Mouse (Mus musculus): Measurements from ENCODE around the gene Krt42. TPM values are rescaled to one million over a fixed set of nuclear protein-coding genes. Genes with fewer than 3 reads are reported as not detected.

Gene Krt42
- total RNA-seq, 4 experiments from 2014 or later: not detected

Other genes with a start within 250 kb of the Krt42 start
- not detected for gene Krt33b, start 240.0 kb downstream of the Krt42 start, total RNA-seq (2022)
- not detected for gene Krt34, start 228.3 kb downstream of the Krt42 start, total RNA-seq (2022)
- gene Krt31, start 219.3 kb downstream of the Krt42 start, total RNA-seq (2022): not detected
- gene Krt32, start 181.6 kb downstream of the Krt42 start, total RNA-seq (2022): not detected
- not detected for gene Krt35, start 173.6 kb downstream of the Krt42 start, total RNA-seq (2022)
- not detected for gene Krt36, start 164.2 kb downstream of the Krt42 start, total RNA-seq (2022)
- not detected for gene Krt13, start 148.3 kb downstream of the Krt42 start, total RNA-seq (2022)
- gene Krt15, start 133.9 kb downstream of the Krt42 start, total RNA-seq (2022): under 1 TPM in 1 of 4 experiments, not detected in 3; 0.92 TPM
- 1 to 10 TPM; 4.6 to 9.6 (median 6.7) TPM for gene Krt19, start 121.2 kb downstream of the Krt42 start, total RNA-seq (2022)
- not detected for gene Krt9, start 76.6 kb downstream of the Krt42 start, total RNA-seq (2022)
- under 1 TPM in 2 of 4 experiments, not detected in 2; 0.25 to 0.63 TPM for gene Krt14, start 62.3 kb downstream of the Krt42 start, total RNA-seq (2022)
- gene Krt16, start 21.0 kb downstream of the Krt42 start, total RNA-seq (2022): not detected
- gene Krt17, start 8.8 kb downstream of the Krt42 start, total RNA-seq (2022): not detected
- 1,000 to 10,000 TPM; 1,527 to 1,967 (median 1,680) TPM for gene Eif1, start 50.0 kb upstream of the Krt42 start, total RNA-seq (2022)
- gene Gast, start 64.5 kb upstream of the Krt42 start, total RNA-seq (2022): not detected
- 1 to 10 TPM; 1.0 to 2.5 (median 2.0) TPM for gene Hap1, start 86.3 kb upstream of the Krt42 start, total RNA-seq (2022)
- gene Jup, start 127.9 kb upstream of the Krt42 start, total RNA-seq (2022): 100 to 1,000 TPM; 224 to 279 (median 261) TPM
- gene P3h4, start 145.0 kb upstream of the Krt42 start, total RNA-seq (2022): 10 to 100 TPM; 13.7 to 19.4 (median 16.4) TPM
- 10 to 100 TPM in 1 of 4 experiments, 1 to 10 TPM in 3; 9.0 to 11.1 (median 9.0) TPM for gene Fkbp10, start 145.8 kb upstream of the Krt42 start, total RNA-seq (2022)
- gene Nt5c3b, start 171.9 kb upstream of the Krt42 start, total RNA-seq (2022): 10 to 100 TPM; 18.8 to 28.0 (median 25.2) TPM
- under 1 TPM; 0.59 to 0.90 (median 0.77) TPM for gene Klhl10, start 172.0 kb upstream of the Krt42 start, total RNA-seq (2022)
- gene Klhl11, start 202.9 kb upstream of the Krt42 start, total RNA-seq (2022): 1 to 10 TPM; 5.7 to 6.7 (median 6.4) TPM